Mouse (Mus musculus) natural killer cell, adult 2 months (primary cell): ENCODE results near the gene Mafk.
"Not testable (repeated sequence)": the region's sequence is repeated elsewhere in the genome, so short reads cannot be mapped to it uniquely, and the experiment has no call there.

Experiments used
- DNase-seq, 2 experiments: peaks; one replicate each; pipeline ENCODE4 v3.0.0; 2022; ENCODE audit warnings: low spot score in 2 of 2

The Mafk gene

DNA sequence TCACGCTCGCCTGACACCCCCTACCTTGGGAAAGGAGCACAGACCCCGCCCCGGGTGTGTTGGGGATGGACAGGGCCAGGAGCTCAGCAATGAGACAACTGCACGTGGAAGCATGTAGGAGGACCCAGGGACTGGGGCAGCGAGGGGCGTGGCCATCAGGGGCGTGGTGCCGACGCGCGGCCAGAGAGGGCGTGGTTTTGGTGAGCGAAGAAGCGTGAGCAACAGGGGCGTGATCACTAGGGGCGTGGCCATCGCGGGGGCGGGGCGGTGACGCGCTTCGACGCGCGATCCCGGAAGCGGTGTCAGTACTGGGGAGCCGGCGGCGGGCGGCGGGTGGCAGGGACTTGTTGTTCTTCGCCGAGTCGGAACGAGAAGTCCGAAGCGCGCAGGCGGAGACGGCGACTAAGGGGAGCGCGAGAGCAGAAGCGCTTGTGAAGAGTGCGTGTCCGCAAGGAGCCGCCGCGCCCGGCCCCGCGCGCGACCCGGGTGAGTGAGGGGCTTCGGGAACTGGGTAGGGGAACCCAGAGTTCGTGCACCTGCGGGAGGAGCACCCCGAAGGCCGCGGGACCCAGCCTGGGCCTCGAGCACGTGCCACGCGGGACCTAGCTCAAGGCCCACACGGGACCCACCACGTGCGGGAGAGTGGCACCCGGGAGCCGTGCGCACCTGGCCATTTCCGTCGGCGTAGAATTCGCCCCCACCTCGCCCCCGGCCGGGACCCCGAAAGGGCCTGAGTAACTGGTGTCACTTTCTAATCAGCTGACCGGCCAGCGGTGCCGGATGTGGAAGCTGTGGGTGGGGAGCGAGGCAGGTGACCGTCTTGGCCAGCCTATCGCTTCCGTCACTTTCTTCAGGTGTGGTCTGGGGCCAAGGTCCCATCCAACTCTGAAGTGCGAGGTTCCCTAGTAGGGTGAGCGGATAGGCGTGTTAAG lies at the start of gene Mafk:
Gene Mafk (plus strand): TSS at position 287 of the 932 bp plus-strand sequence.
- DNase-seq: peak; percentile 98 to 99

DNA sequence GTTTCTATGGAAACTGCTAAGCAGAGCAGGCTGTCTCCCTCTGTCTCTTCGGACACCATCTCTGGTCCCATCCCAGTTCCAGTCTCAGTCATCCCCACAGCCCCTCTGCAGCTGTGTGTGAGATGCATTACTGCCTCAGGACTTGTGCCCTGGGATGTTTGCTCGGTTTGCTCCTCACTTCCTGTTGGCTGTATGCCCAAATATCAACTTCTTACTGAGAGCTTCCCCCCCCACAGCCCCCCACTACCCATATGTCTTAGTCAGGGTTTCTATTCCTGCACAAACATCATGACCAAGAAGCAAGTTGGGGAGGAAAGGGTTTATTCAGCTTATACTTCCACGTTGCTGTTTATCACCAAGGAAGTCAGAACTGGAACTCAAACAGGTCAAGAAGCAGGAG lies 48.7 kb upstream of the Mafk start:
- not testable (repeated sequence) for DNase-seq

DNA sequence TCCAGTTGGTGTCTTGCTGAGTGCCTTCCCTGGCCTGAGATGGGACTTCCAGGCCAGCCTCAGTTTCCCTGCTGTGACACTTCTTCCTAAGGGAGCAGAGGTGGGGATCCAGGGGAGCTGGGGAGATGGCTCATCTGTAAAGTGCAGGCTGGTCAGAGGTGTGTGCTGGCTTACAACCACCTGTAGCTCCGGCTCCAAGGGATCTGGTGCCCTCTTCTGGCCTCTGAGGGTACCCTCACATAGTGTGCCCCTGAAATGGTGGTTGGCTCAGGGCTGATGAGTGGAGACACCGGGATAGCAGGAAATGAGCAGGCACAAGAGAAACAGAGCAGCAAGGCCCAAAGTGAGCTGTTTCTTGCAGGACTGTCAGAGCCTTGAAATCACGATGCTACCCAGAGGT lies 45.5 kb upstream of the Mafk start:
- peak in 1 of 2 experiments; percentile 32 for DNase-seq

DNA sequence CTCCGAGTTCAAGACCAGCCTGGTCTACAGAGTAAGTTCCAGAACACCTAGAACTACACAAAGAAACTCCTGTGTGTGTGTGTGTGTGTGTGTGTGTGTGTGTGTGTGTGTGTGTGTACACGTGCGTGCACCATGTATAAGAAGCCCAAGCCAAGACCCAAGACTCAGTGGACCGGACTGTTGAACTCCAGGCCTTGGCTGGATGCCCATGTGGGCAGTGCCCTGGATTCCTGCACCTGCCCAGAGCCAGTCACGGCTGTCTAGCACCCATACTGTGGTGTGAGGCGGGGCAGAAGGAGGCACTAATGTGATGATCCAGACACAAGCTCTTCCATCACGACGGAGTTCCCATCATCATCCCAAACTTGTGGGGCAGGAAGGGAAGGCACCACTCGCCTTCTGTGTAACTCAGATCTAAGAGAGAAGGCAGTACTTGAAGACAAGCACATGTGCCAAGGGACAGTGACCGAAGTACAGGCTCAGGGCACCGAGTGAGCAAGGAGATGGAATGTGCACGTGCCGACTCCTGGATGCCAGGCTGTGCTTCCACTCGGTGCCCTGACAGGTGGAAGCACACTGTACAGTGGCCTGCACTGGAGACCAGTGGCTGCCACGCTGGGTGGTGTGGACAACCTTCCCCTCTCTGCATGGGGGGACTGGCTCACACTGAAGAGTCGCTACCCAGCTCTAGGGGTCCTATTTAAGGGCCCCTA lies 41.7 kb upstream of the Mafk start:
- no peak for DNase-seq

DNA sequence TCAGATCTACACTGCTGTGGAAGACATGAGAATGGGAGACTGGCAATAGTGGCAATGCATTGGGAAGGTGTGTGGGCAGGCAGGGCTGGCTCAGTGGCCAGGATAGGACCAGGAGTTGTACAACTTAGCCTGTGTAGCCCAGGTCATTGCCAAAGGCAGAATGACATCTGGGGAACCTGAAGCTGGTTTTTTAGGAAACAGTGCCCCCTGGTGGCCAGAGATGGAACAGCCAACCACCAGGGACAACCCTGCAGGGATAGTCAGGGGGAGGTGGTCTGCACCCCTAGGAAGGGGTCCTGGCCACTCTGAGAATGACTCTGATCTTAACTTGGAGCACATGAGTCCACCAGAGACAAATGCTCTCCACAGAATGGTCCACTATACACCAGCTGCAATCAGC lies 40.8 kb upstream of the Mafk start:
- DNase-seq: peak; percentile 32 to 54

DNA sequence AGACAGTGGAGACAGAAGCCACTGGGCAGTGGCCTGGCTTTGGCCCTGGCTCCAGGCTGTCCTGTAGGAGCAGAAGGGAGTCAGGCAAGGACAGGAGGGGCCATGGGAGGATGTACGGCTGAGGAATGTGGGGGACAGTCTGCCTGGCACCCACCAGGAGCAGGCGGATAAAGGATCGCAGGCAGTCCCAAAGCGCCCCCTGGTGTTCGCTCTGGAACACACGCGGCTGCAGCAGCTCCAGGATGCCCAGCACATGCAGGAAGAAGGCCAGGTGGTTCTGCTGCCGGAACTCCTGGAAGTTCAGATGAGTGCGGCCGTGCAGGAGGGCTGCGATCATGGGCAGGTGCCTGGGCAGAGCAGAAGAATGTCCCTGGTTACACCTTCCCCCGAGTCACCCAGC lies 36.6 kb upstream of the Mafk start:
- DNase-seq: no peak

DNA sequence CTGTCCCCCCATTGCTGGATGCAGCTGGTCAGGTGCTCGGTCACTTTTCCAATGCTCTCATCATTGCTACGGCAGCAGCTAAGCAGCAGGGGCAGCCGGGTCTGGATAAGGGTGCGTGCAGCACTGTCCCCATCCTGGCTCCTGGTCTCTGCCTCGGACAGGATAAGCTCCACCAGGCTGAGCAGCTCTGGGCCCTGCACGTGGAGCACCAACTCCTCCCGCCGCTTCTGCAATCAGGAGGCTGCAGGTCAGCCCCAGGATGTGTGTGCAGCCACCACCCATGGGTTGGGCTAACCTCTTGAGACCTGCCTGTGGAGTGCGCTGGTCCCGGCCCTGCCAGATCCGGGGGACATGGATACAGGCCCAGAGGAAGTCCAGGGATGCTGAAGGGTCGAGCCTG lies 35.2 kb upstream of the Mafk start:
- no peak for DNase-seq

DNA sequence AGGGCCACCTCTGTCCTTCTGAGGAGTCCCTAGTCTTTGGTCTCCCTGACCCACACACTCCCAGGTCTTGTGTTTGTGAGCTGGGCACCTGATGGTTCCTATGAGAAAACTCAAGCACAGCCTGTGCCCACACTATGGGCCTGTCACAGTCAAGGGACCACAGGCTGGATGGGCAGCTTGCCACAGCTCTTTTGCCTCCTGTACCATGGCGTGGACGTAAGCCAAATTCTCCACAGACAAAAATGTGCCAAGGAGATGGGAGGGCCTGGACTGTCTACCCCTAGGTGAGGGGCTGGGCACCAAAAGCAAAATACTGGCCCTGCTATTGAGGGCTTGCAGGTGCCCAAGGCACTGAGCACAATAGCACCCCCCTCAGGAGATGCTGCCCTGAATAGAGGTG lies 34.7 kb upstream of the Mafk start:
- DNase-seq: no peak

DNA sequence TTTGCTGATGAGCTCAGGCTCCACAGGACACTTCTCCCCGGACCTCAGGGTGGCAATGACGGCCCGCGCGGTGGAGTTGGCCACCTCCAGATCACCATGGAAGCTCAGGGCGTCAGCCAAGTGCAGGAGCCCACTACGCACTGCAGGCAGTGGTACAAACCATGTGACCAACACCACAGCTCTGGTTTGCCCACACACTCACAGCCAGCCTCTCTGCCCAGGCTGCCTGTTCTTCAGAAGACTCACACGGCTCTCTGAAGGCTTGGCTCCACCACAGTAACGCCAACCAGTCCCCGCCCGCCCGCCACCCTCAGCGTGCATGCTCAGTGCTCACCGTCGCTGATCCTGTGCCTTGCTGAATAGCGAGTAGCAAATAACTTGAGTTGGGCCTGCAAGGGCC lies 33.2 kb upstream of the Mafk start:
- DNase-seq: no peak

DNA sequence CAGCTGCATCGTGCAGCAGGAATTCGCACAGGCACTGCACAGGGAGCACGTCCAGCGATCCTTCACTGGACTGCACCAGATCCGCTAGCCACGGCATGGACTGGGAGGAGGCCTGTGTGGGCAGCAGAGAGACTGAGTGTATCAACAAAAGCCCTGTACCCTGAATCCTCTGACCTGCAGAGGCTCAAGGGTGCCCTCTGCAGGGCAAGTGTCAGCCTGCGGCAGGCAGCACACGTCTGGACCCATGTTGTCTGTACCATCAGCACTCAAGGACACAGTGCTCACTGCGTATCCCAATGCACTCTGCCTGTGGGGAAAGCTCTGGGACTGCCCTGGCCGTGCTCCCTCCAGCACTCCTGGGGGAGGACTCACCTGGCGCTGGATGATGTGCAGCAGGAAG lies 27.0 kb upstream of the Mafk start:
- no peak for DNase-seq

DNA sequence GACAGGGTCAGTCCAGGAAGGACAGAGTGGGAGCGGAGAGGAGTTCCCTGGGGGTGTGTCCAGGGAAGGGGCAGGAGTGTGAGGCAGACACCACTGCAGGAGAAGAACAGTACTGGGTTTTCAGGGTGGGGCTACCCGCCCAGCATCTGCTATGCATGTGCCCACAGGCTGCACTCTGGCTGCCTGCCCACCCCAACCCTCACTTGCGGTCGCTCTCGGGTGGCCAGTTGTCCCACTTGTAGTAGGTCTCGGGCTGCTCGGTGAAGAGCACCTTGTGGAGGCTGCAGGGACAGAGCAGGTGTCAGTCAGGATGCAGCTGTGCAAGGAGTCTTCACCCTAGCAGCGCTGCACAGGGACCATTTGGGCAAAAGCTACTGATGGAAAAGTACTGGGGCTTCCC lies 23.1 kb upstream of the Mafk start:
- no peak for DNase-seq

DNA sequence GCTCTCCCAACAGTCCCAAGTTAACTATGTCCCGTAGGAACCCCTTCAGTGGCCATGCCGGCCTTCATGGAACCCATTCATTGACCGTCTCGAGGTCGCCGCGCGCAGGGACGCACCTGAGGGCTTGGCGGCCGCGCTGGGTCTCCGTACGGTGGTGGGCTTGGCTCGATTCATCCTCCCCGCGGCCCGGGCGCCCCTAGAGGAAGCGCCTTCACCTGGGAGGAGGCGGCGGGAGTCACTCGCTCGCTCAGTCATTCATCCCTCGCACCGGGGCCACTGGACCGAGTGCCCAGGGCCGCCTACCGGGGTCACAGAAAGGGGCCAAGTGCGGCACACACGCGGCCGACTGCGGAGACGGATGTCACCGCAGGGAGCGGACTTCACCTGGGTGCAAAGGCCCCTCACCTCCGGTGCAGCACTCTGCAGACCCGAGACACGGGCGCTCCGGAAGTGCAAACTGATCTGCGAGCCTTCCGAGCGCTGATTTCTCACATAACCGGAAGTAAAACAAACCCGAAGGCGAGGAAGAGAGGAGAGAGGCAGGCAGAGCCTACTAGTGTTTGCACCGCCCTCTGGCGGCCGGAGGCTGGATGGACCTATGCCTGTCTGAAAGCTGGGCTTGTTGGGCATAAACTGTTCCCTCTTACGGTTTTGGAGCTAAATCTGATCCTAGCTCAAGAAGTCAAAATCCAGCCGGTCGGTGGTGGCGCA lies 15.9 kb upstream of the Mafk start, which contains the start of gene Ints1:
Gene Ints1 (minus strand): TSS at position 459 of the 711 bp plus-strand sequence.
- DNase-seq: peak; percentile 88 to 93

DNA sequence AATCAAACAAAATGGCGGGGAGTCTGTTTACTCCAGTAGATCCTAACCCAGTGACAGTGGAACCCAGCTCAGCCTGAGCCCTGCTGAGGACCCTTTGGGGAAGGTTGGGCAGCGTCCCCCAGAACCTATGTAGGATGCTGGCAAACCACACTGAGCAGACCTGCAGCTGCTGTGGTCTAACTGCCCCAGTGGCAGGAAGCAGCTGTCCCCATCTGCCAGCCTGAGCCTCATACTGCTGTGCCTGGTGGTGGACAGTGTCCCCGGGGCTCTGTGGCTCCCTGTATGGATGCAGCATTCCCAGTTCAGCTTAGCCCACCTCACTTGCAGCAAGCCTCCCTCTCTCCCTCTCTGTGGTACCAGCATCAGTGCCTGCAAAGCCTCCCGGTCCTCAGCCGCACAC lies 14.3 kb upstream of the Mafk start:
- no peak for DNase-seq

DNA sequence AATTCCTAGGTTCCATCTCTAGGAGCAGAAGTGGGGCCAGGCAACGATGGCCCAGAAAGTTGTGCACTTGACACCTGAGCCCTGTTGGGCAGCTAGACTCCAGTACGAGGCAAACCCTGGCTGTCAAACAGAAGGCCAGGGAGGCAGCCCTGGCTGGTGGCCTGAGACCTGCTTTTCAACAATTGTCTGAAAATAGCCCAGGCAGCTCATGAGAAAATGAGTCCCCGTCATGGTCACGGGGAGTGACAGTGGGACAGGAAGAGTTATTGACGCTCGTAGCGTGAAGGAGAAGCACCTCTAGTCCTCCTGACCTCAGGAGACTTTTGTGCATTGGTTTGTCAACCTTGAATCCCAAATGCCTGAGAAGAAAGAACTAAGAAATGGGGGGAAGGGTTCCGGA lies 9.9 kb upstream of the Mafk start:
- peak in 1 of 2 experiments; percentile 66 for DNase-seq

DNA sequence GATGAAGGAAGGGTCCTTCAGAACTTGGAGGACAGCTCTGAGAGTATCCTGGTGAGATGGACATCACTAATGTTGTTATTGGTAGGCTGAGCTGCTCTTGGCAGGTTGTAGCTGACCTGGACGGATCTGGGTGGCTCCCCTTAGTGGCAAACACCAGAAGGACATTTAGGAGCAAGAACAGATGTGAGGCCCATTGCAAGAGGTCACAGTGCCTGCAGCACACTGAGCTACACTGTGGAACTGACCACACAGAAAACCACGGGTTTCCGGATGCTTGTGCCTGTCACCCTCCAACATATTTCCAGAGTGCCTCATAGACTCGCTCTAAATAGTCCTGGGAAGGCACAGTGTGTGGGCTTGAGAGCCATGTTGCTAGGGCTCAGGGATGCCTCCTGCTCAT lies 1.8 kb upstream of the Mafk start:
- DNase-seq: peak in 1 of 2 experiments; percentile 36

DNA sequence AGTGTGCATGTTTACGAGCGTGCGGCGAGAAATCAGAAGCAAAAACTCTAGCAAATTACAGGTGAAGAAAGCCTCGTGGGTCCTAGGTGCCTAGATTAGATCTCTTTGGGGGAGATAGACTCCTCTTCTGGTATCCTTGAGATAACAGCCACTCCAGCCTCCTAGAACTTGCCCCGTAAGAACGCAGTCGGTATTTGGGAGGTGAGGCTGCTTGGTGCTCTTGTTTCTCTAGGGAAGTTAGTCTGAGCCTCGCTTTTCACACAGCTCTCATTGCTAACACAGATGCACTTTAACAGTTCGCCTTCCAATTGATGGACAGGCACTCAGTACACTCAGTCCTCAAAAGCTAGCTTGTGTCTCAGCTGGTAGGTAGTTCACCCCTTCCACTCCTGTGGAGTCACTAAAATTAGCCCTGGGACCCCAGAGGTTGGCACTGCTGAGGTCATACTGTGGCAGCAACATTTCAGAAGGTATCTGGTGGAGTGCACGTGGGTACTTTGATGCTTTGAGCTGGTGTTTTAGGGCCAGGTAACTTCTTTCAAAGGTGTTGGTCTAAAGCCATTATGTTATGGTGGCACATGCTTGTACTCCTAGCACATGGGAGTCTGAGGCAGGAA lies 954 bp downstream of the Mafk start:
- DNase-seq: no peak

DNA sequence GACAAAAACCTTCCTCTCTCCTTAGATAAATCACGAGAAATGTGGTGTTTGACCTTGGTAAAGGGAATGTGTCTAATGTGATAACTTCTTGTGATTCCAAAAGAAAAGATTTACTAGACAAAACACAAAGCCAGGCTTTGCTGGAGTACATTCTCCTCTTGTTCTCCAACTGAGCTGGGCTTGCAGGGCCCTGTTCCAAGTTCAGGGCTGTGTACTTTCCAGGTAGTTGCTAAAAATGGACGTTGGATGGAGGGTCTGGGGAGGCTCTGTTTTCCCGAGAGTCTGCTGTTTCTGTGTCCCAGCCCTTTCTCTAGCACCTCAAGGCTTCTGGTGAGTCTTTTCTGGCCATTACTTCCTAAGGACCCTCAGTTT lies 1.6 kb downstream of the Mafk start:
- DNase-seq: no peak

DNA sequence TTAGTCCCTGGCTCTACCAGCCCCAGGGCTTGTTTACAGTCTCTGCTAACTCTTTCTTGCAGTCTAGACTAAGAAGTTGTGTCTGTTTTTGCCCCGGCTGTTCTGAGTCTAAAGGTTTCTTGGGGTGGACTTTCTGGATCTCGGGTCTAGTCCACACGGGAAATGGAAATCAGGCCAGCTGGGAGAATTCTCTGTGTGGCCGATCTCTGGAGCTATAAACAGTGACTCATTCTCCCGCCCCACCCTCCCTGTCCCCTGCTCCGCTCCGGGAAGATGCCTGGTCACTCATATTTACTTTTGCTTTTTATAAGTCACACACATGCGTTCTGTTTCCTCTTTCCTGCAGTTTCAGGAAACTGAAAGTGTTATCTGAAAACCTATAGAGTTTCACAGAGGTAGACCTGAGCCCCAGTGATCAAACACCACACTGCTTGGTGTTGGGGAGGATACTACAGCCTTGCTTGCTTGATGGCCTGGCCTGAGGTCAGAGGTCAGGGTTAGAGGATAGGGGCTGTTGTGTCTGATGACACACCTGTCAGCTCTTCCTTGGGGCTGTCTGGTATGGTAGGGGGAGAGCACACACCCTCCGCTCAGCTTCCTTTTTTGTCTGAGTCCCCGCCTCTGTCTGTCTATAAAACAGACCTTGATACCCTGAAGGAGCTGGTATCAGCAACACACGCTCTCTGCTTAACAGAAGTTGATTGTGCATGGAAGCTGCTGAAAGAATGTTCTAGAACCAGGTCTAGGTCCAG lies 2.2 kb downstream of the Mafk start:
- no peak for DNase-seq

DNA sequence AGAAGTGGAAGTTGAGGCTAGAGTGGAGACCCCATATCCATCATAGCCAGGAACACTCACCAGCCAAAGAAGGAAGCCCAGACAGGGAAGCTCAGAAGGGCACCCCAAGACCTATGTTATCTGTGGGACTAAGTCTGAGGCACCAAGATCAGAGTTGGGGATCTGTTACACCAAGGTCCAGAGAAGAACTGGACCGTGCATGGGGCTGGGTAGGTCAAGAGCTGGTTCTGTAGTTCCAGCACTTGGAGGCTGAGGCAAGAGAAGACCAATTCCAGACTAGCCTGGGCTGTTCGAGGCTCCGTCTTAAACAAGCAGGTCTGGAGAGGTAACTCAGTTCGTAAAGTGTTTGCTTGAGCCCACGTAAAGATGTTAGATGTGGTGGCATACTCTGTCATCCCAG lies 2.8 kb downstream of the Mafk start:
- no peak for DNase-seq

DNA sequence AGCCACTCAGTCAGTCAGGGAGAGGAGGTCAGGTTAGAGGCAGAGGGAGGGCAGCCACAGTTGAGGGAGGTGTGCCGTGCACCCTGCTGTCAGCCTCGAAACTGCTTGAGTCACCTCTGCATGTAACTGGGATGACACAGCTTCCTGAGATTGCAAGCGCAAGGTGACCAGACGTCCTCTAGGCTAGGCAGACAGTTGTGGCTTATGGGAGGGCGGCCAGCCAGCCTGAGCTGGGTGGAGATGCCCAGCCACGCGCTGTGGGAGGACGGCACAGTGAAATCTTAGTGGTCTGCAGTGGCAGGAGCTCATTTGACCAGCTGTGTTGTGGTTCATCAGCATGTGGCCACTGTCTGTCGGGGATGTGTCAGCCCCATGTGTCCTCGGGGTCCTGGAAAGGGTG lies 3.6 kb downstream of the Mafk start:
- DNase-seq: peak; percentile 78 to 87

DNA sequence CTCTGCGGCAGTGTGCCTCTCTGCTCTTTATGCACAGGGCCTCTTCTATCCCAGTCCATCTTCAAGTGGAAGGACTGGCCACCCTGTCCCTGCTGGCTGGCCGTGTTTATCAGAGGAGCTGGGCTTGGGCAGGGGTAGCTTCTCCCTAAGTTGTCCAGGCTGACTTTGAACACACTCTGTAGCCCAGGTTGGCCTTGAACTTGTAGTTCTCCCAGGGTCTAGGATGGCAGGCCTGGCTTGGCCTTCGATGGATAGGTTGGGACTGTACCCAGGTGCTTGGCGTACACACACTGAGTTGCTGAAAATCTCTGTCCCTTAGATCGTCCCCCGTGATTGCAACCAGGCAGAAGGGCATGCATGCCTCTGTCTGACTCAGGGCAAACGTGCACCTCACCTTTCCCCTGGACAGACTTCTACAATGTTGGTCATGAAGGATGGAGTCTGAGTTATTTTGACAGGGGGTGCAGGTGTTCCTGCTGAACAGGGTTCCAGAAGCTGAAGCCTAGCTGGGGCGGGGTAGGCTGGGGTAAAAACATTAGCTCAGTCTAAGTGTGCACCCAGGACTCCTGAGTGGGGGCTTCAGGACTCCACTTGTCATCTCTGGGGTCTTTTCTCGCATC lies 4.8 kb downstream of the Mafk start:
- no peak for DNase-seq
